Mouse (Mus musculus): Measurements from ENCODE around the gene Ssr2.
"Not testable (repeated sequence)": the region's sequence is repeated elsewhere in the genome, so short reads cannot be mapped to it uniquely, and the experiment has no call there.

The Ssr2 gene

DNA sequence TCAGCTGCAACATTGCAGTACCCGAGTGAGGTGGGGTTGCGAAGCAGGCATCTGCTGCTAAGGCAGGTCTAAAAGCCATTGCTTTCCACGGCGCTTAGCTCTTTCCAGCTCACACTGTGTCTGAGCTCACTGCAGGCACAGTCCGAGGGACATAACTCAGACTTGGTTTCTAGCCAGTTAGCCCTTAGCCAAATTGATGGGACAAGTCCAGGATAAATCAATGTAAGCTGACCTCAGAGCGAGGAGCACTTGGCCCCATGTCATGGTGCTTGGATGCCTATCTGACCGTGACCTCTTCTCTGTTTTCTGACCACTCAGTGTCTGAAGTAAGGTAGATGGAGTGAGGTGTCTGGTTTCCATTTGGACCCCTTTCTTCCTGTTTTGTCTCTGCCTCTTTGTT is 11.7 kb upstream of the Ssr2 start:
- no peak for DNase-seq (ENCODE audit: low read depth, low spot score)

- no peak for DNase-seq (ENCODE audit: low read depth, low spot score)
Observed at GRCm38 (mm10) chr3:88566116-88566515, 9.6 kb upstream of the Ssr2 start.

- no peak for DNase-seq (ENCODE audit: low read depth, low spot score)
Observed at GRCm38 (mm10) chr3:88566536-88567061, 9.1 kb upstream of the Ssr2 start.

DNA sequence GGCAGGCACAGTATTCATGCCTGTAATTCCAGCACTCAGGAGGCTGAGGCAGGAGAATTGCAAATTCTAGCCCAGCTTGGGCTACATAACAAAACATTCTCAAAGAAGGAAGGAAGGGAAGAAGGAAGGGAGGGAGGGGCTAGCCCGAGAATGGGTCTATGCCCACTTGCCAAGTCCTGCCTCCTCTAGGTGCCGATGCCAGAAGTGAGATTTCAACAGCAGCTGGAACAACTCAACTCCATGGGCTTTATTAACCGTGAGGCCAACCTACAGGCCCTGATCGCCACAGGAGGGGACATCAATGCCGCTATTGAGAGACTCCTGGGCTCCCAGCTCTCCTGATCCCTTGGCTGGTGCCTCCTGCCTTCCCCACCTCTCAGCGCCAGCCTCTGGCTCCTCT is 7.8 kb upstream of the Ssr2 start:
- no peak for DNase-seq (ENCODE audit: low read depth, low spot score)

GRCm38 (mm10) chr3:88568615-88569014 is 7.1 kb upstream of the Ssr2 start:
- DNase-seq (ENCODE audit: low read depth, low spot score) = no peak

GRCm38 (mm10) chr3:88569093-88569492 is 6.6 kb upstream of the Ssr2 start:
- no peak for DNase-seq (ENCODE audit: low read depth, low spot score)

- DNase-seq (ENCODE audit: low read depth, low spot score) = no peak
Observed at GRCm38 (mm10) chr3:88569694-88570093, 6.0 kb upstream of the Ssr2 start.

- DNase-seq (ENCODE audit: low read depth, low spot score) = no peak
Observed at GRCm38 (mm10) chr3:88570341-88570740, 5.3 kb upstream of the Ssr2 start.

- DNase-seq (ENCODE audit: low read depth, low spot score) = no peak
Observed at GRCm38 (mm10) chr3:88571856-88572255, 3.8 kb upstream of the Ssr2 start.

GRCm38 (mm10) chr3:88572835-88573234 is 2.8 kb upstream of the Ssr2 start:
- no peak for DNase-seq (ENCODE audit: low read depth, low spot score)

- DNase-seq (ENCODE audit: low read depth, low spot score) = no peak
Observed at GRCm38 (mm10) chr3:88573810-88574209, 1.9 kb upstream of the Ssr2 start.

DNA sequence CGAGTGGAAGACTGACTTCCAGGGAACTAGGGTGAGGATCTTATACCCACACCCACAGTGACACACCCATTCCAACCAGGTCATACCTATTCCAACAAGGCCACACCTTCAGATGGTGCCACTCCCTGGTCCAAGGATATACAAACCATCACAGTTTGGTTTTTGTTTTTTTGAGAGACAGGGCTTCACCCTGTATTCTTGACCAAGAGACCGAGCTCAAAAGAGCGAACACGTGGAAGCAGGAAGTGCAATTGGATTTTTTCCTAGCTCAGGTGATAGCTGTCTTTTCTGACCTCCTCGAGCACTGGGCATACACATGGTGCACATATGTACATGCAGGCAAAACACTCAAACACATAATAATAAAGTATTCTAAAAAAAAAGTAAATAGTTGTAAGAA is 2.2 kb downstream of the Ssr2 start:
- DNase-seq (ENCODE audit: low read depth, low spot score) = not testable (repeated sequence)

- no peak for DNase-seq (ENCODE audit: low read depth, low spot score)
Observed at GRCm38 (mm10) chr3:88578498-88579424, 3.1 kb downstream of the Ssr2 start.

DNA sequence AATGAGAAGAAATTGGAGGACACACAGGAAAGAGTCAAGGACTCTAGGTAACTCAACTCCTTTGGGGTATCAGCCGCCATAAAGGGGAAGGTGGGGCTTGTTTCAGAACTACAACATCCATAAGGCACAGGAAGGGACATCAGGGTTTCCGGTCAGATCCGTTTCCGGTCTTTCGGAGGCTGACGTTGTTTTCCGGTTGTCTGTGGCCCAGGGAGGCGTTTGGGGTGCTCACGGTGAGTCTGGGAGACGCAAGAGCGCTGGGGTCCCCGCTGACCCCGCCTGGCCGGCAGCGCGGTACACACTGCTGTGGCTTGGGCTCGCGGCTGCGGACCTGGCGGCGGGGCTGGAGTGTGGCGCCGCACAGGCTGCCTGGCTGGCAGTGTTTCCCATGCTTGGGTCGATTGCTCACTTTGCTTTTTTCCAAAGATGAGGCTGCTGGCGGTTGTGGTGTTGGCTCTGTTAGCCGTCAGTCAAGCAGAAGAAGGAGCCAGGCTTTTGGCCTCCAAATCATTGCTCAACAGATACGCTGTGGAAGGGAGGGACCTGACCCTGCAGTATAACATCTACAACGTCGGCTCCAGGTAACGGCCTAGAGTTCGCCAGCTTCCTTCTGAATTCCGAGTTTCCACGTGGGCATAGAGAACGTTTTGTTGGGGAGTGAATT is 3.9 kb downstream of the Ssr2 start:
- peak; percentile 75 for DNase-seq (ENCODE audit: low read depth, low spot score)

DNA sequence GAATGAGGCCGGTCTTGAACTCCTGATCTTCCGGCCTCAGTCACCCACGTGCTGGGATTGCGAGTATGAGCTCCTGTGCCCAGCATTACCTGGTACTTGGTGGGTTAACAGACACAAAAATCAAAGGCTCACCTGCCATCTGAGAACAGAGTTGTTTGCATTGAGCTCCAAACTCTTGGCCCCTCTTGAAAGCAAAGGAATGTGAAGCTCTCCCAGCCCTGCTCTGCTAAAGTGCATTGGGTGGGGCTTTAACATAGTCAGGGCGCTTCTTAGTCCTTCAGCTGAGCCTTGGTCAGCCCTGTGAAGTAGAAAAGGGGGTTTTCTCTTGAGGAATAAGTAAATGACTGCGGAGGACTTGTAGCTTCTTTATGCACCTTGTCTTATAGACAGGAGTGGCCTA is 10.1 kb downstream of the Ssr2 start:
- DNase-seq (ENCODE audit: low read depth, low spot score) = no peak

DNA sequence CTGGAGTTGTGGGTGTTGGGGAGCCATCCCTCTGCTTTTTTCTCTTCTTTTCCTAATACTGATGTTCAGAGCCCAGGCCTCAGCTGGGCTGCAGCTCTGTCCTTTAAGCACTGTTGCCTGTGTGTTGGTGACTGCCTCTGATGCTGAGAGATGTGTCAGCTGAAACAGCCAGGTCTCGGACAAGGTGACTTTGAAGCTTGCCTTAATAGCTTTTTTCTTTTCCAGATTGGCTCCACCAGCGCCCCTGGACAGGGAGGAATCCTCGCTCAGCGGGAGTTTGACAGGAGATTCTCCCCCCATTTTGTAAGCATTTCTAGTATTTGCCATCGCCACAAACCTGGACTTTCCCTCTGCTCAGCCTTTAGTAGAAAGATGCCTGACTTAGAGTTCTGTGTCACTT is 11.0 kb downstream of the Ssr2 start:
- DNase-seq (ENCODE audit: low read depth, low spot score) = no peak

DNA sequence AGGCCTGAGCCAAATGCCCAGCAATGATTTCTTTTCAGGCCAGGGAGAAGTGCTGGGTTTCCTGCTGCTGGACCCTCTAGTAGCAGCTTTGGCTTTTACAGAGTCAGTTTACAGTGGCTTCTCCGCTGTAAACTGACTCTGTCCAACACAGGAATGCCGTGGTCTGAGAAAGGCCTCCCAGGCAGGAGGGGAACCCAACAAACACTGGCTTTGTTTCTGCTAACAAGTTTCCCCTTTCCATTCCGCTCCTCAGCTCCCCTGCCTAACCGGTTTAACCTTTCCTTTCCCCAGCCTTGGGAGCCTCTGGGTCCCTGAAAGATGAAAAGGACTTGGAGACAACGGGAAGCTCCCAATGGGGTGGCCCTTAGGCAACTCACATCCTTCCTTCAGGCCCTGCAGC is 14.6 kb downstream of the Ssr2 start:
- peak; percentile 34 for DNase-seq (ENCODE audit: low read depth, low spot score)

GRCm38 (mm10) chr3:88591044-88591443 is 15.4 kb downstream of the Ssr2 start:
- no peak for DNase-seq (ENCODE audit: low read depth, low spot score)

DNA sequence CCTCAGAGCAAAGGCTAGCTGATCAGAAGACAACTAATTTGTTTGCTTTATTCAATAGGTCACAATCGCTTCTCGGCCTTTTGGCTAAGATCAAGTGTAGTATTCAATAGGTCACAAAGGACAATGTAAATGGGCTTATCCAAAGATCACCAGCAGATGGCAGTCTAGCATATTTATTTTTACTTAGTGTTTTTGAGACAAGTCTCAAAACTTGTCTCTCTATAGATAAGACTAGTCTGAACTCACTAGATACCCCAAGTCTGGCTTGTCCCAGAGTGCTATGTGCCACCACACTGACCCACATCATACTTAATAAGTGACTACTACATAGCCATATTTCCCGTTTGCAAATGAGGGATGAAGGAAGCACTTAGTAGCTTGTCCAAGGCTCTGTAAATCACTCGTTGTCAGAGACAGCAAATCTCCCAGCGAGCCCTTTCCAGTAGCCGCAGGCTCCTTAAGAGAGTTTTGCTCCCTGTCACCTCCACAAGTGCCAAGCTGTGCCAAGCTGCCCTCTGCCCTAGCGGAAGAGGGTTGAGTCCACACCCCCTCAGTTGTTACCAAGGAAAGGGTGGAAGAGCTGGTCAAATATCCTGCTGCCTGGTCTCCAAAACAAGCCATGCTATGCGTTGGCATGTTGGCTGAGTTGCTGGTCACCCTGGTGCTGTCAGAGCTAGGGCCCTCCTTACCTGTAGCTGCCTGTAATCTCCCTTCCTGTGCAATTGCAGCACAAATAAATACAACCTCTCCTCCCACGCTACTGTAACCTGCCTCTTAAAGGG is 16.5 kb downstream of the Ssr2 start:
- DNase-seq (ENCODE audit: low read depth, low spot score) = peak; percentile 74

DNA sequence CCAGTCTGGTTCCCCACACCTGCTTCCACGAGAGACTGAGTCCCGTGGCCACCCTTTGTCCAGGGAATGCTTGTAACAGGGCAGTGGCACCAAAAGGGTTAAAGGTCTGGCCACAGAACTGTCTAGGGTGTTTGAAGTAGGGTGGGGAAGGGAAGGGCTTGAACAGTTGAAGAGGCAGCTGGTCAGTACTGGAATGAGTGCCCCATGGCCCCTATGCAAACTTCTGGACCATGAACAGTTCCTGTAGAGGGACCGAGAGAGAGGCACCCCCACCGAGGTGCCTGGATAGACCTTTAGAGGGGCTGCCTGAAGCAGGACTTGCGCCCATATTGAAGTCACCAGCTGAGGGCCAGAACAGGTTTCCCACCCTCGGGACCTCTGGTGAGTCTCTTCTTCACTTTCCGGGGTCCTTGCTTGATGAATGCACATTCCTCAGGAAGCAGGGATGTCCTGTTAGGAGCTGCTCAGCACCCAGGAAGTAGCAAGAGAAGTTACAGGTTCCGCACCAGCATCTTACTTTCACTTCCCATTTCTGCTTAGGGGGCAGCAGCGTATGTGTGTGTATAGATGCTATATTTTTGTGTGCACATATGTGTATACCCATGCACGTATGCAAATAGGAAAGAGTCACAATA is 17.4 kb downstream of the Ssr2 start:
- DNase-seq (ENCODE audit: low read depth, low spot score) = no peak

DNA sequence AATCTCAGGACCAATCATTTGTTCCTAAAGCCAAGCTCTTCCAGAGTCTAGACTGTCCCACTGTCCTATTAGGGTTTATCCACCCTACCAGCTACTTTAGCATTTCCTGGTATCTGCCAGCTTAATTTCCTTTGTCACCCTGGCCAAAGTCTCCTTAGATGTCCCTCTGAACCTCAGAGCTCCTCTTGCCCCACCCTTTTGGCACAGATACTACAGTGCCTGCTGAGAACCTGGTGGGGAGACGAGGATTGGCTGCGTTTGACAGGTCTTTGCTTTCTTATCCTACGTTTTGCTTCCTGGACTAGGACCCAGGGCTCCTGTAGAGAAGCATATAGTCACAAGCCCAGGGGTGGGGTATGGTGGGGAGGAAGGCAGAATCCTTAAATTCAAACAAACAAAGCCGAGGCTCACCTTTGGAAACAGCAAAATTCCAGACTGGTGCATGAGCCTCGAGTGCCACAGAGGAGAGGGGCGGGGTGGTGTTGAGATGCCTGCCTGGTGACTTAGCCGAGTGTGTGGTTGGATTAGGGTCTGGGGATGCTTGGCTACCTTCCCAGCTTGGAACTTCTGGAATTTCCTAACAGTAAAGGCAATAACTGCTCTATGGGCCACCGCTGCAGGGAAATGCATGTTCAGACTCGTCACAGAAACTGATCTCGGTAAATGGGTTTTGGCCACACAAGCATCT is 18.4 kb downstream of the Ssr2 start:
- no peak for DNase-seq (ENCODE audit: low read depth, low spot score)

All from forelimb bud, embryonic 11.5 days (tissue).